Comparison of ENCODE assay signal across 17 mouse cellular contexts in genomic region chr19:36714492-36714891, GRCm38 (mm10). TPM values are rescaled to one million over a fixed set of nuclear protein-coding genes. Genes with fewer than 3 reads are reported as not detected.
"Had no signal": no experiment of that assay in that cellular context is flagged by ENCODE, and none has a peak within 500 bp of the region (broad histone marks: within the 10 kb centered on the region; RNA-seq: fewer than 3 reads in every experiment).

No protein-coding gene starts in this region.

- H3K9ac ChIP-seq: intestine, embryonic 15.5 days; liver, embryonic 13.5 days; liver, postnatal 0 days; lung, embryonic 15.5 days; midbrain, embryonic 12.5 days; stomach, embryonic 15.5 days had no signal

- H3K27me3 ChIP-seq: intestine, embryonic 15.5 days; liver, embryonic 13.5 days; lung, embryonic 15.5 days; megakaryocyte, embryonic 14.5 days; midbrain, embryonic 12.5 days; stomach, embryonic 15.5 days had no signal

- H3K27ac ChIP-seq: intestine, embryonic 15.5 days; left cerebral cortex, adult 2 months; limb, embryonic 10.5 days; liver, embryonic 13.5 days; lung, embryonic 15.5 days; macrophage; midbrain, embryonic 12.5 days; stomach, embryonic 15.5 days had no signal

- H3K9me3 ChIP-seq: intestine, embryonic 15.5 days; limb, embryonic 10.5 days; liver, embryonic 13.5 days; lung, embryonic 15.5 days; midbrain, embryonic 12.5 days; stomach, embryonic 15.5 days had no signal

- DNase-seq: kidney, adult 8-10 months; kidney, postnatal 25 days; liver, embryonic 13.5 days; liver, postnatal 0 days; lung, postnatal 14 days; spleen, adult 18-20 months; thymus, adult 2 months; thymus, postnatal 4 days had no signal

- H3K4me1 ChIP-seq: intestine, embryonic 15.5 days; liver, embryonic 13.5 days; megakaryocyte, embryonic 14.5 days; midbrain, embryonic 12.5 days had no signal

- ATAC-seq: intestine, embryonic 15.5 days; liver, postnatal 0 days had no signal

- H3K4me2 ChIP-seq: intestine, embryonic 15.5 days; liver, embryonic 13.5 days; lung, embryonic 15.5 days; midbrain, embryonic 12.5 days; stomach, embryonic 15.5 days had no signal

- H3K4me3 ChIP-seq: intestine, embryonic 15.5 days; left cerebral cortex, adult 2 months; limb, embryonic 10.5 days; liver, embryonic 13.5 days; lung, embryonic 15.5 days; megakaryocyte, embryonic 14.5 days; midbrain, embryonic 12.5 days; stomach, embryonic 15.5 days had no signal

- H3K36me3 ChIP-seq: intestine, embryonic 15.5 days; limb, embryonic 10.5 days; liver, embryonic 13.5 days; lung, embryonic 15.5 days; midbrain, embryonic 12.5 days; stomach, embryonic 15.5 days had no signal

RNA-seq across cellular contexts. Expression of gene Ppp1r3c, which starts 22.0 kb away (rescaled TPM):
- total RNA-seq: neutrophil, adult 5-6 weeks had no signal
